Mouse (Mus musculus): ENCODE results near the gene Rin1.
"Not testable (repeated sequence)": the region's sequence is repeated elsewhere in the genome, so short reads cannot be mapped to it uniquely, and the experiment has no call there.

The Rin1 gene

GRCm38 (mm10) chr19:5068570-5069234, 18.4 kb downstream of the Rin1 start:
- DNase-seq (ENCODE audit: low spot score) = no peak

GRCm38 (mm10) chr19:5069486-5069885, 19.2 kb downstream of the Rin1 start:
- no peak for DNase-seq (ENCODE audit: low spot score)

GRCm38 (mm10) chr19:5069978-5070377, 19.7 kb downstream of the Rin1 start:
- DNase-seq (ENCODE audit: low spot score) = no peak

GRCm38 (mm10) chr19:5071077-5071476, 20.8 kb downstream of the Rin1 start:
- DNase-seq (ENCODE audit: low spot score) = no peak

GRCm38 (mm10) chr19:5071545-5072369, 21.5 kb downstream of the Rin1 start:
- DNase-seq (ENCODE audit: low spot score) = no peak

GRCm38 (mm10) chr19:5072389-5073019, 22.2 kb downstream of the Rin1 start:
- no peak for DNase-seq (ENCODE audit: low spot score)

- DNase-seq (ENCODE audit: low spot score) = no peak
Measured at GRCm38 (mm10) chr19:5073028-5073427, 22.7 kb downstream of the Rin1 start.

- no peak for DNase-seq (ENCODE audit: low spot score)
Measured at GRCm38 (mm10) chr19:5073518-5073917, 23.2 kb downstream of the Rin1 start.

GRCm38 (mm10) chr19:5079279-5079678, 29.0 kb downstream of the Rin1 start:
- DNase-seq (ENCODE audit: low spot score) = no peak

- no peak for DNase-seq (ENCODE audit: low spot score)
Measured at GRCm38 (mm10) chr19:5082005-5082404, 31.7 kb downstream of the Rin1 start.

GRCm38 (mm10) chr19:5082596-5082995, 32.3 kb downstream of the Rin1 start:
- no peak for DNase-seq (ENCODE audit: low spot score)

GRCm38 (mm10) chr19:5083961-5084833, 33.9 kb downstream of the Rin1 start:
- DNase-seq (ENCODE audit: low spot score) = no peak

- DNase-seq (ENCODE audit: low spot score) = no peak
Measured at GRCm38 (mm10) chr19:5084834-5085144, 34.5 kb downstream of the Rin1 start.

- DNase-seq (ENCODE audit: low spot score) = no peak
Measured at GRCm38 (mm10) chr19:5085145-5085863, 35.0 kb downstream of the Rin1 start, which contains the start of gene Tmem151a. Tmem151a (minus strand) TSS chr19:5085531.

- not testable (repeated sequence) for DNase-seq (ENCODE audit: low spot score)
Measured at GRCm38 (mm10) chr19:5086533-5086932, 36.3 kb downstream of the Rin1 start.

GRCm38 (mm10) chr19:5087884-5088728, 37.8 kb downstream of the Rin1 start, which contains the start of gene Yif1a:
Yif1a (plus strand) TSS chr19:5088538.
- peak; percentile 99 for DNase-seq (ENCODE audit: low spot score)

GRCm38 (mm10) chr19:5089324-5089723, 39.0 kb downstream of the Rin1 start:
- DNase-seq (ENCODE audit: low spot score) = no peak

- no peak for DNase-seq (ENCODE audit: low spot score)
Measured at GRCm38 (mm10) chr19:5092083-5092482, 41.8 kb downstream of the Rin1 start.

- no peak for DNase-seq (ENCODE audit: low spot score)
Measured at GRCm38 (mm10) chr19:5093481-5094242, 43.4 kb downstream of the Rin1 start.

GRCm38 (mm10) chr19:5094243-5094632, 44.0 kb downstream of the Rin1 start:
- peak; percentile 93 for DNase-seq (ENCODE audit: low spot score)
